Mouse (Mus musculus): Measurements from ENCODE around the gene Gfi1b.

DNA sequence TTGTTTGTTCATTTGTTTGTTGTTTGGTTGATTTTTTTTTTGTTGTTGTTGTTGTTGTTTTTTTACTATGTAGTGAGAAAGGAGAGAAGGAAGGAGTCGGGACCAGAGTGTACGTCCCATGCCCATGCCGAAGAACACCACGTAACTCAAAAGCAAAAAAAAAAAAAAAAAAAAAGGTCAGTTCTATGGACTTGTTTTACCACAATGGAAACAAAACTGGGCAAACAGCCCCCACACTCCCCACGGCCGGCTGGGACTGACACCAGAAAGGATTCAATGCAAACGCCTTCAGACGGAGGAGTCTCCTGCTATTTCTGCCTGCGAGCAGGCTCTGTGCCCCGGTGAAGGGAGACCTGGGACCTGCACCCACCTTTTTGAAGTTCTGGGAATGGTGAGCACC is 1.3 kb downstream of the Gfi1b start:
- TF ChIP-seq USF1 (IDR thresholded peaks at IDR 0.05; ENCODE audit: low read depth) (no peak), MAX (IDR thresholded peaks at IDR 0.05; ENCODE audit: low read depth) (no peak), POLR2A (IDR thresholded peaks at IDR 0.05; ENCODE audit: insufficient read length, low read depth) (no peak), MYOG (IDR thresholded peaks at IDR 0.05; ENCODE audit: control insufficient read depth in 1 of 3, insufficient read depth in 1 of 3, insufficient read length in 2 of 3, low read depth in 2 of 3) (no peak), POLR2AphosphoS2 (IDR thresholded peaks at IDR 0.05; ENCODE audit: insufficient read length, low read depth) (no peak), TCF12 (IDR thresholded peaks at IDR 0.05; ENCODE audit: insufficient read depth, poor library complexity, severe bottlenecking) (no peak), CEBPB (IDR thresholded peaks at IDR 0.05; ENCODE audit: insufficient read depth, poor library complexity, severe bottlenecking) (no peak), TCF3 (IDR thresholded peaks at IDR 0.05; ENCODE audit: insufficient read length, low read depth) (no peak), E2F4 (IDR thresholded peaks at IDR 0.05; ENCODE audit: insufficient read depth) (no peak), MYOD1 (IDR thresholded peaks at IDR 0.05; ENCODE audit: control insufficient read depth in 1 of 3, insufficient read length in 2 of 3, low read depth in 2 of 3) (no peak), SRF (IDR thresholded peaks at IDR 0.05; ENCODE audit: control insufficient read depth, insufficient read length, low read depth) (no peak), REST (IDR thresholded peaks at IDR 0.05; ENCODE audit: insufficient read depth, insufficient read length) (no peak)
